Mouse (Mus musculus) hindlimb bud, embryonic 11.5 days (tissue): Measurements from ENCODE around the gene Hnf1b.

Experiments used
- DNase-seq: peaks from one replicate; pipeline ENCODE4 v3.0.0-alpha.2; 2012; ENCODE audit warnings: low read depth, low spot score; ENCODE audit errors: extremely low spot score

The Hnf1b gene

GRCm38 (mm10) chr11:83852501-83853211 is 2.8 kb downstream of the Hnf1b start:
- DNase-seq, result no peak

- no peak for DNase-seq
These were observed 3.4 kb downstream of the Hnf1b start for GRCm38 (mm10) chr11:83853221-83853792.

- peak; percentile 28 for DNase-seq
These were observed 4.2 kb downstream of the Hnf1b start for GRCm38 (mm10) chr11:83854091-83854490.

- DNase-seq, result peak; percentile 22
These were observed 4.8 kb downstream of the Hnf1b start for GRCm38 (mm10) chr11:83854707-83855106.

GRCm38 (mm10) chr11:83857256-83857655 is 7.4 kb downstream of the Hnf1b start:
- no peak for DNase-seq

GRCm38 (mm10) chr11:83865286-83865685 is 15.4 kb downstream of the Hnf1b start:
- no peak for DNase-seq

- DNase-seq, result no peak
These were observed 17.7 kb downstream of the Hnf1b start for GRCm38 (mm10) chr11:83867571-83867970.

GRCm38 (mm10) chr11:83869147-83869546 is 19.3 kb downstream of the Hnf1b start:
- no peak for DNase-seq

GRCm38 (mm10) chr11:83869686-83870085 is 19.8 kb downstream of the Hnf1b start:
- no peak for DNase-seq

GRCm38 (mm10) chr11:83871780-83872554 is 22.1 kb downstream of the Hnf1b start:
- DNase-seq, result no peak

- DNase-seq, result no peak
These were observed 23.6 kb downstream of the Hnf1b start for GRCm38 (mm10) chr11:83873509-83873908.

- no peak for DNase-seq
These were observed 26.8 kb downstream of the Hnf1b start for GRCm38 (mm10) chr11:83876630-83877029.

- no peak for DNase-seq
These were observed 27.9 kb downstream of the Hnf1b start for GRCm38 (mm10) chr11:83877765-83878164.

- DNase-seq, result no peak
These were observed 28.6 kb downstream of the Hnf1b start for GRCm38 (mm10) chr11:83878417-83878952.

- DNase-seq, result no peak
These were observed 29.3 kb downstream of the Hnf1b start for GRCm38 (mm10) chr11:83879130-83879529.

GRCm38 (mm10) chr11:83881438-83881837 is 31.6 kb downstream of the Hnf1b start:
- DNase-seq, result no peak

- DNase-seq, result no peak
These were observed 32.7 kb downstream of the Hnf1b start for GRCm38 (mm10) chr11:83882552-83882951.

GRCm38 (mm10) chr11:83883074-83883473 is 33.2 kb downstream of the Hnf1b start:
- DNase-seq, result no peak

- no peak for DNase-seq
These were observed 33.9 kb downstream of the Hnf1b start for GRCm38 (mm10) chr11:83883812-83884211.

- no peak for DNase-seq
These were observed 35.3 kb downstream of the Hnf1b start for GRCm38 (mm10) chr11:83885175-83885574.

- no peak for DNase-seq
These were observed 36.9 kb downstream of the Hnf1b start for GRCm38 (mm10) chr11:83886746-83887145.

GRCm38 (mm10) chr11:83891366-83891765 is 41.5 kb downstream of the Hnf1b start:
- no peak for DNase-seq
